16 mouse cellular contexts compared by ENCODE assay signal in the genomic region with DNA sequence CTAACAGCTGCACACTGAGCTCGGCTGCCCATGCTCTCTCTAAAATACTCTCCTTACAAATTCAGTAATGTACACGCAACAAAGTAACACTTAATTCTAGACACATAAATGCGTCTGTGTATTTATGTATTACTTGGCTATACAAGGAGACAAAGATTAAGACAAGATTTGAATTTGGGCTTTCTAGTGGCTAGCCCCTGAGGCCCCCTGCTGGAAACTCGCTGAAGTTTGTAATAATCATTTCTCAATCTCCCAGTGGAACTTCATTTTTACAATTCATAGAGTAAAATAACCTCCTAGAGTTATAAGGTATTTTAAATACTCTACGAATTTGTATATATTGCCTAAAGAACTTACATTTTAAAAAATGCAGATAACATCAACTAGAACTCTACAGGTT. TPM values are rescaled to one million over a fixed set of nuclear protein-coding genes. Genes with fewer than 3 reads are reported as not detected.
A peak's percentile ranks its signal among the peaks of the same experiment; 100 is the strongest.
DNase-seq lines count a peak whose midpoint lies in the region; ATAC-seq and TF ChIP-seq lines count a peak whose summit lies in the region.
"Had no signal": no experiment of that assay in that cellular context is flagged by ENCODE, and none has a peak within 500 bp of the region (broad histone marks: within the 10 kb centered on the region; RNA-seq: fewer than 3 reads in every experiment).

No protein-coding gene starts in this region.

- no peak for TF ChIP-seq EP300 in heart, postnatal 0 days (IDR thresholded peaks at IDR 0.05; ENCODE audit: low read depth)

- no peak overlapping the region for H3K9ac ChIP-seq in heart, postnatal 0 days (replicated peaks; ENCODE audit: low read depth, low read length)
- no peak overlapping the region for H3K9ac ChIP-seq in lung, embryonic 14.5 days
- no peak overlapping the region for H3K9ac ChIP-seq in midbrain, embryonic 13.5 days (replicated peaks)

- WGBS in heart, postnatal 0 days: 40% methylated on average over 5 of the region's 5 CpGs
- 57% methylated on average over 5 of the region's 5 CpGs for WGBS in heart, embryonic 10.5 days
- 38% methylated on average over 5 of the region's 5 CpGs for WGBS in lung, embryonic 14.5 days
- WGBS in midbrain, embryonic 13.5 days: 63% methylated on average over 5 of the region's 5 CpGs

- no peaks in the 10 kb centered on the region for H3K36me3 ChIP-seq in heart, postnatal 0 days (replicated peaks; ENCODE audit: control insufficient read depth, insufficient read depth, low read length)
- no peaks in the 10 kb centered on the region for H3K36me3 ChIP-seq in heart, embryonic 10.5 days
- H3K36me3 ChIP-seq in lung, embryonic 14.5 days (ENCODE audit: insufficient read depth): no peaks in the 10 kb centered on the region
- no peaks in the 10 kb centered on the region for H3K36me3 ChIP-seq in midbrain, embryonic 13.5 days
- H3K36me3 ChIP-seq: G1E; hindbrain, embryonic 10.5 days had no signal

- no peak for DNase-seq in heart, postnatal 0 days (ENCODE audit: low spot score)
- DNase-seq in heart, embryonic 10.5 days (ENCODE audit: low spot score): no peak
- DNase-seq in lung, embryonic 14.5 days: peak; percentile 55
- no peak for DNase-seq in lung, postnatal 4 days
- peak; percentile 12 to 17 for DNase-seq in B cell, adult 2 months
- DNase-seq: cerebellum, adult 9-11 months; layer of hippocampus, postnatal 36 days; thymus, postnatal 25 days had no signal

- H3K27ac ChIP-seq in heart, postnatal 0 days (ENCODE audit: low read depth): no peak overlapping the region
- no peak overlapping the region for H3K27ac ChIP-seq in heart, embryonic 10.5 days
- H3K27ac ChIP-seq in lung, embryonic 14.5 days (ENCODE audit: low read depth): no peak overlapping the region
- no peak overlapping the region for H3K27ac ChIP-seq in midbrain, embryonic 13.5 days
- H3K27ac ChIP-seq: hindbrain, embryonic 10.5 days had no signal

- no peaks in the 10 kb centered on the region for H3K27me3 ChIP-seq in heart, postnatal 0 days (ENCODE audit: control insufficient read depth, insufficient read depth, low read length)
- no peaks in the 10 kb centered on the region for H3K27me3 ChIP-seq in heart, embryonic 10.5 days (ENCODE audit: insufficient read depth, poor library complexity, severe bottlenecking)
- no peaks in the 10 kb centered on the region for H3K27me3 ChIP-seq in lung, embryonic 14.5 days (ENCODE audit: insufficient read depth, low read length)
- H3K27me3 ChIP-seq in midbrain, embryonic 13.5 days: no peaks in the 10 kb centered on the region

- TF ChIP-seq CTCF in heart, postnatal 0 days (IDR thresholded peaks at IDR 0.05; ENCODE audit: low read depth): peak; percentile 33
- peak; percentile 54 for TF ChIP-seq CTCF in lung, embryonic 14.5 days (IDR thresholded peaks at IDR 0.05; ENCODE audit: low read depth)

- H3K9me3 ChIP-seq in heart, postnatal 0 days (replicated peaks; ENCODE audit: control insufficient read depth, low read length): no peaks in the 10 kb centered on the region
- no peaks in the 10 kb centered on the region for H3K9me3 ChIP-seq in heart, embryonic 10.5 days
- no peaks in the 10 kb centered on the region for H3K9me3 ChIP-seq in lung, embryonic 14.5 days (ENCODE audit: low read depth, low read length)
- no peaks in the 10 kb centered on the region for H3K9me3 ChIP-seq in midbrain, embryonic 13.5 days
- H3K9me3 ChIP-seq: G1E; hindbrain, embryonic 10.5 days had no signal

- H3K4me2 ChIP-seq in heart, postnatal 0 days (ENCODE audit: low read depth, low read length): no peak overlapping the region
- H3K4me2 ChIP-seq in lung, embryonic 14.5 days: no peak overlapping the region
- H3K4me2 ChIP-seq in midbrain, embryonic 13.5 days (replicated peaks): no peak overlapping the region
- H3K4me2 ChIP-seq: heart, embryonic 11.5 days had no signal

- no peak for ATAC-seq in heart, postnatal 0 days (ENCODE audit: insufficient read depth, low read depth)
- ATAC-seq in lung, embryonic 14.5 days (ENCODE audit: insufficient read depth): no peak
- 0 out of 2 replicates have a peak, but pooled peaks have one; percentile 42 for ATAC-seq in common myeloid progenitor, adult 5-6 weeks (replicated peaks; ENCODE audit: low read depth, poor library complexity, severe bottlenecking)
- ATAC-seq in midbrain, embryonic 13.5 days: no peak

- H3K4me3 ChIP-seq in heart, postnatal 0 days (ENCODE audit: low read depth, low read length): no peak overlapping the region
- H3K4me3 ChIP-seq in heart, embryonic 10.5 days: no peak overlapping the region
- no peak overlapping the region for H3K4me3 ChIP-seq in lung, embryonic 14.5 days (ENCODE audit: low read depth, low read length)
- H3K4me3 ChIP-seq in midbrain, embryonic 13.5 days (replicated peaks): no peak overlapping the region
- H3K4me3 ChIP-seq: hindbrain, embryonic 10.5 days had no signal

- H3K4me1 ChIP-seq in heart, postnatal 0 days (ENCODE audit: control insufficient read depth, insufficient read depth): no peaks in the 10 kb centered on the region
- H3K4me1 ChIP-seq in heart, embryonic 10.5 days: no peaks in the 10 kb centered on the region
- H3K4me1 ChIP-seq in lung, embryonic 14.5 days (ENCODE audit: insufficient read depth): no peaks in the 10 kb centered on the region
- no peaks in the 10 kb centered on the region for H3K4me1 ChIP-seq in midbrain, embryonic 13.5 days (replicated peaks)
- H3K4me1 ChIP-seq: hindbrain, embryonic 10.5 days had no signal

RNA-seq across cellular contexts. Expression of gene Mylk4, which starts 0.7 kb away (rescaled TPM):
- 1.6 and 5.6 TPM in 2 replicates for total RNA-seq in heart, postnatal 0 days (2014; rRNA removed; ENCODE audit: low replicate concordance)
- polyA plus RNA-seq in heart, postnatal 0 days (2015; fragmentation: Nextera tagmentation; extraction: Ambion mirVana): 2.4 and 2.8 TPM in 2 replicates
- 0.07 TPM in 1 of 2 replicates, not detected in the other for polyA plus RNA-seq in heart, embryonic 10.5 days (2016; fragmentation: Nextera tagmentation; extraction: Ambion mirVana)
- polyA plus RNA-seq in lung, embryonic 14.5 days (2014; fragmentation: Nextera tagmentation; extraction: Ambion mirVana): 0.09 TPM in 1 of 2 replicates, not detected in the other
- total RNA-seq in common myeloid progenitor, adult 5-6 weeks (2017): not detected in 2 replicates
- polyA plus RNA-seq in midbrain, embryonic 13.5 days (2015; fragmentation: Nextera tagmentation; extraction: Ambion mirVana): 0.04 and 0.10 TPM in 2 replicates
- polyA plus RNA-seq: G1E; hindbrain, embryonic 10.5 days had no signal

RNA-seq across cellular contexts. Expression of gene Wrnip1, which starts 18.8 kb away (rescaled TPM):
- total RNA-seq in heart, postnatal 0 days (2014; rRNA removed; ENCODE audit: low replicate concordance): 33.1 and 66.7 TPM in 2 replicates
- polyA plus RNA-seq in heart, postnatal 0 days (2015; fragmentation: Nextera tagmentation; extraction: Ambion mirVana): 11.2 and 12.1 TPM in 2 replicates
- 20.6 and 30.0 TPM in 2 replicates for polyA plus RNA-seq in heart, embryonic 10.5 days (2016; fragmentation: Nextera tagmentation; extraction: Ambion mirVana)
- 20.3 and 22.4 TPM in 2 replicates for polyA plus RNA-seq in lung, embryonic 14.5 days (2014; fragmentation: Nextera tagmentation; extraction: Ambion mirVana)
- 33.5 and 34.9 TPM in 2 replicates for total RNA-seq in common myeloid progenitor, adult 5-6 weeks (2017)
- 20.9 and 28.1 TPM in 2 replicates for polyA plus RNA-seq in midbrain, embryonic 13.5 days (2015; fragmentation: Nextera tagmentation; extraction: Ambion mirVana)

RNA-seq across cellular contexts. Expression of gene D930007J09Rik, which starts 19.6 kb away (rescaled TPM):
- total RNA-seq in heart, postnatal 0 days (2014; rRNA removed; ENCODE audit: low replicate concordance): not detected in 2 replicates
- not detected in 2 replicates for polyA plus RNA-seq in heart, postnatal 0 days (2015; fragmentation: Nextera tagmentation; extraction: Ambion mirVana)
- polyA plus RNA-seq in heart, embryonic 10.5 days (2016; fragmentation: Nextera tagmentation; extraction: Ambion mirVana): not detected in 2 replicates
- polyA plus RNA-seq in lung, embryonic 14.5 days (2014; fragmentation: Nextera tagmentation; extraction: Ambion mirVana): not detected in 2 replicates
- total RNA-seq in common myeloid progenitor, adult 5-6 weeks (2017): not detected in 2 replicates
- not detected in 2 replicates for polyA plus RNA-seq in midbrain, embryonic 13.5 days (2015; fragmentation: Nextera tagmentation; extraction: Ambion mirVana)
- total RNA-seq: G1E; megakaryocyte-erythroid progenitor cell, adult 5-6 weeks had no signal
- polyA plus RNA-seq: G1E; heart, embryonic 11.5 days; hindbrain, embryonic 10.5 days; kidney, embryonic 14.5 days; neural tube, embryonic 11.5 days had no signal

Comparison
In these comparisons a context has a peak if more than half of its experiments do, and no peak if none do; other contexts are left out.
1. DNase-seq: peak in lung, embryonic 14.5 days (single experiment) and B cell, adult 2 months (2 of 2); none in heart, postnatal 0 days (single experiment), heart, embryonic 10.5 days (single experiment) and lung, postnatal 4 days (0 of 2).